Mouse (Mus musculus) thymus, postnatal 4 days (tissue): ENCODE measurements around the gene Cd164.

Experiments used
- DNase-seq: peaks from one replicate; pipeline ENCODE4 v3.0.0; 2021

Cd164 gene

DNA sequence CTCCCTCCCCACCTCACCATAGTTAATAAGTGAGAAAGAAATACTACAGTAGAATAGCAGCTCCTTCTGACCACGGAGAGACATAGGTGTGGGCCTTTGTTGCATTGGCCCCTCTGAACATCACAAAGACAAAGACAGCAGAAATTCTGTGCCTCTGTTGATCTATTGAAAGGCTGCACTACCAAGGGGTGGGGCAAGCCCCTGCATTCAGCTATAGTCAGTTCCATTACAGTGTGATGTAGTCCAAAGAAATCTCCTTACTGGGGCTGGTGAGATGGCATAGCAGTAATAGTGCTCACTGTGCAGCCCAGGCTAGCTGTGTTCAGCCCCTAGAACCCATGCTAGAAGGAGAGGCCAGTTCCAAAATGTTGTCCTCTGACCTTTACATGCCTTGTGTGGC is 14.2 kb upstream of the Cd164 start:
- DNase-seq = no peak

DNA sequence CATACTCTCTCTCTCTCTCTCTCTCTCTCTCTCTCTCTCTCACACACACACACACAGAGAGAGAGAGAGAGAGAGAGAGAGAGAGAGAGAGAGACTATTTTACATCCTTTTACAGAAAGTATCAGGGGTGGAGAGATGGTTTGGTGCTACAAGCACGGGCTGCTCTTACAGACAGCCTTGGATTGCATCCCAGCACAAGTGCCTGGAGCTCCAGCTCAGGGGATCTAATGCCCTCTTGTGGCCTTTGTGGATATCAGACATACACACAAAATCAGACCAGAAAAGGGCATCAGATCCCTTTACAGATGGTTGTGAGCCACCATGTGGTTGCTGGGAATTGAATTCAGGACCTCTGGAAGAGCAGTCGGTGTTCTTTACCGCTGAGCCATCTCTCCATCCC is 13.8 kb upstream of the Cd164 start:
- peak; percentile 54 for DNase-seq

- peak; percentile 61 for DNase-seq
Observed at GRCm38 (mm10) chr10:41509160-41509559, 10.1 kb upstream of the Cd164 start.

- no peak for DNase-seq
Observed at GRCm38 (mm10) chr10:41514301-41514700, 4.9 kb upstream of the Cd164 start.

GRCm38 (mm10) chr10:41514921-41515320 is 4.3 kb upstream of the Cd164 start:
- no peak for DNase-seq

DNA sequence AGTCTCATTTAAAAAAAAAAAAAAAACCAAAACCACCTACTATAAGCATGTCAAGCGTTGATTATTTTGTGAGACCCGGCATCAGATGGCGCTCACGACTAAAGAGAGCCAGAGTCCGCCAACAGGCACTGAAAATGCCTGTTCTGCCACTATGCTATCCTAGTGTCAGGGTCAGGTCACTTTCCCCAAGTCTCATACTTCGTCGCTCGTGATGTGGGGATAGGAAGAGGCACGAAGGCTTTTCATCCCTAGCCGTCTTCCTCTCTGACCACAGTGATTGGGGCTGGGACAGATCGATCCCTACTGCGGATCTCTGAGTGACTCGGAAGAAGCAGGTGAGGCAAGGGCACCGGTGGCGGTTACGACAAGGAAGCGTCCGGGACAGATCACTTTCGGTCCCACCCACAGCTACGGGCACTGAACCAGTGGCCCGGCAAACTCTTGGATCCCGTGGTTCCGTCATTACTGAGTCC is 670 bp upstream of the Cd164 start:
- DNase-seq = peak; percentile 87

DNA sequence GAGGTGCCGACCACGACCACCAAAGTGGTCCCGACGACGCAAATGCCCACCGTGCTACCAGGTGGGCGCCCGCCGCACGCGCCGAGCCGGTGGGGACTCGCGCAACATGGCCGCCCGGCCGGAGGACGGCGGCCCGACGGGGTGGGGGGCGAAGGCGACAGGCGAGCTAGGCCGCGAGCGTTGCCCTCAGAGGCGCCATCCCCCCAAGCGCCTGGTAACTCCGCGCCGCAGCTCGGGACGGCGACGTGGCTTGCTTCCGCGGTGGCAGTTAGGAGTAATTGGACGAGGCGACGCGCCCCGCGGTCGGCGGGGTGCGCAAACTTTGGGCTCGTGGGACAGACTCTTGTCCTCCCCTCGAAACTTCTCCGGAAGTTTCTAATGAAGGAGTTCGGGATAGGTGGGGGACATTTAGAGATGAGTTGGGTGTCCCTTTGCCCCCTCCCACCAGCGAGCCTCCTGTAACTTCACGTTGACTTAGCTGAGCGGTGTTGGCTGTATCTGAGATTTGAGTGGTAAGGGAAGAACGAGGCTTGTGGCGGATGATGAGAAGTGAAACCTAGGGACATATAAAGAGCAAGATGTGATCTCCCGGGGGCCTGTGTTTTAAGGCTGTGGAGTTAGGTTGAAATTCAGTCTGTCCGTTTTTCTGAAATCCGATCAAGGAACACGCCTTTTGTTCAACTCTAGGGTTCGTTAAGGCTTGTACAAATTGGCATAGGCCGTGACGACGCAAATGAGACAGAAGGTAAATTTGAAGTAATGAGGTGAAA is 611 bp downstream of the Cd164 start:
- peak; percentile 78 for DNase-seq

- DNase-seq = no peak
Observed at GRCm38 (mm10) chr10:41520410-41520673, 1.1 kb downstream of the Cd164 start.

- DNase-seq = no peak
Observed at GRCm38 (mm10) chr10:41523386-41523785, 4.2 kb downstream of the Cd164 start.

- DNase-seq = no peak
Observed at GRCm38 (mm10) chr10:41525696-41526095, 6.5 kb downstream of the Cd164 start.

DNA sequence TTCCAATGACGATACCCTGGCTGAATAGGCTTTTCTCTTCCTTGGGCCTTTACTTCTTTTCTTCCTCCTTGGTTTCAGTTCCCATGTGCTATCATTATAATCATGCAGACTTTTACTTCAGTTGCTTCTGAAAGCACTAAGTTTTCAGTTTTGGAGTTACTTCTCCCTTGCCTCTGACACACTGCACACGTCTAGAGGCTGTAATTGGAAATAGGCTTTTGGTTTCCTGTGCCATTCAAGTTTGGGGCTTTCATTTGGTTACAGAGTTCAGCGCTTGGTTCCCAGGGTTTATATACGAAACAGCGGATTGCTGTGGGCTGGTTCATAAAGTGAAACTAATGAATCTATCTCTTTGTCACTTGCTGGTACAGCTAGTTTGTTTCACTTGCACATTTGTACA is 10.8 kb downstream of the Cd164 start:
- DNase-seq = no peak

DNA sequence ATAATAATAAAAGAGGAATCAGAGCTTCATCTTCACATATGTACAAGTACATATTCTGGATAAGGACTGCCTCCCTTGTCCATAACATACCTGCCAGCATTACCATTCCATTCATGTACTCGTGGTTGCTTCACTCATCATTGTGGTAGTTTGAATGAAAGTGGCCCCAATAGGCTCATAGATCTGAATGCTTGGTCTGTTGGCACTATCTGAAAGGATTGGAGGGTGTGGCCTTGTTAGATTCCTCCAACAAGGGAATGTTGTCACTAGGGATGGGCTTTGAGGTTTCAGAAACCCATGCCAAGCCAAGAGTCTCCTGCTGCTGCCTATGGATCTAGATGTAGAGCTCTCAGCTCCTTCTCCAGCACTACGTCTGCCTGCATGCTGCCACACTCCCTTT is 16.8 kb downstream of the Cd164 start:
- no peak for DNase-seq

DNA sequence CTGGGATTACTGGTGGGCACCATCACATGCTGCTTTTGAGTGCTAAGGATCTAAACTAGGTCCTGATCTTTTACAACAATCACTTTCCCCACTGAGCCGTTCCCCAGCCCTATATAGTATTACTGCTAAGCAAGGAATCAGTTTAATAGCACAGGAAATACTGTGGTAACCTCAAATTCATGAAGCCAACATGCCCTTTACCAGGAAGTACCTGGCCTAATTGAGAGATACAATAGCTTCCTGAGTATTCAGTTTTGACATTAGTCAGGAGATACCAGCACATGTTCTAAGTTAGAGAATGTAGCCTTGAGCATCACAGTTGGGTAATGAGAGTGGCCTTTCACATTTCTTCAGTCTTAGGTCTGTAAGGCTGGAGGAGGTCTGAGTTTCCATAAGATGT is 17.5 kb downstream of the Cd164 start:
- no peak for DNase-seq

DNA sequence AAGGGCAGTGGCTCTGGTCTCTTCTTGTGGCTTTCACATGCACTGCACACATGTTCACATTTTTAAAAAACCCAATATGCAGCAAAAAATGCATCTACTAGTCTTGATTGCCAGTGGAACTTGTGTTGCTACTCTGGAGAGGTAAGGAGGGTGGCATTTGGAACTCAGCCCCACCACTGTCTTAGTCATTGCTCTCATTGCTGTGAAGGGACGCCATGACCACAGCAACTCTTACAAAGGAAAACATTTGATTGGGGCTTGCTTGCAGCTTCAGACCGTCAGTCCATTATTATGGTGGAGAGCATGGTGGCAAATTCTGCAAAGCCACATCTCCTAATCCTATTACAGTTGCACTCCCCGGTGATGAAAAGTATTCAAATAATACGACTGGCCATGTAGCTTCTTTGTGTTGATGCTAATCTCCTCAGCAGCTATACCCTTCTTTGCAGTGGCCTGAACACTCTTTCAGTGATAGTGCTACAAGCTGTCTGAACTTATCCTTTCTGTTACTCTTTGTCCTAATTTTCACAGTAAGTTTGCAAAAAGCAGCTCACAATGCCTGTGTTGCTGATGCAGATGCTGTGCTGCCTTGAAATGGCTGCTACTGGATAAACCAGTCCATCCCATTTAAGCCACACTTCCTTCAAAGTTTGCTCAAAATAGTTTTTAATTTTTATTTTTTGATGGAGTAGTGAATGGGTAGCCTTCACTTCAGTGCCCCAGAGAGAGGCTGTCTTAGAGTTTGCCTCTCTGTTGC is 18.2 kb downstream of the Cd164 start:
- DNase-seq = no peak

DNA sequence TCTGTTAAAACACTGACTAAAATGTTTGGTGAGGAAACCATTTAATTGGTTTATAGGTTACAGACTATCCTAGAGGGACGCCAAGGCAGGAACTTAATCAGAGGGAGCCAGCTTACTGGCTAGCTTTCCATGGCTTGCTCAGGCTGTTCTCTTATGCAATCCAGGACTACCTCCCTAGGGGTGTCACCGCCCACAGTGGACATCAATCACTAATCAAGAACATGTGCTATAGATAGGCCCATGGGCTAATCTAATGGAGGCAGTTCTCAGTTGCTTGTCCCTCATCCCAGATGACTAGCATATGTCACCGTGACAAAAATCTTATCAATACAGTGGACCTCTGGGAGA is 18.7 kb downstream of the Cd164 start:
- DNase-seq = no peak

GRCm38 (mm10) chr10:41538986-41539385 is 19.8 kb downstream of the Cd164 start:
- no peak for DNase-seq

- no peak for DNase-seq
Observed at GRCm38 (mm10) chr10:41542057-41542456, 22.8 kb downstream of the Cd164 start.

DNA sequence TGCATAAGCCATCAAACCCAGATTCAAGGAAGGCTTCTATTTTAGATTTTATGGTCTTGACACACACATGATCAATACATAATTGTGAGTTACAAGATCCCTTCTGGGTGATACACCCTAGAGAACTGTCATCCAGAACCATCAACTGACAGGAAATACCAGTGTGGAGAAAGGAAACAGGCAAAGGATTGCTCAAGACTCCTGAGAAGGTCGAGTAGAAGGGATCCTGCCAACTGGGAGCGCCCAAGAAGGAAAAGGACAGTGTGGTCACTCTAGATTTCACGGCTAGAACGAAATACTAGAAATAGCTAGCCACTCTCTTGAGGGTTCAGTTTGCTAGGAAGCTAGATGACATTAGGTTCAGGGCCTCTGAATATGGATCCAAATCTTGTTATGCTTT is 24.2 kb downstream of the Cd164 start:
- no peak for DNase-seq

DNA sequence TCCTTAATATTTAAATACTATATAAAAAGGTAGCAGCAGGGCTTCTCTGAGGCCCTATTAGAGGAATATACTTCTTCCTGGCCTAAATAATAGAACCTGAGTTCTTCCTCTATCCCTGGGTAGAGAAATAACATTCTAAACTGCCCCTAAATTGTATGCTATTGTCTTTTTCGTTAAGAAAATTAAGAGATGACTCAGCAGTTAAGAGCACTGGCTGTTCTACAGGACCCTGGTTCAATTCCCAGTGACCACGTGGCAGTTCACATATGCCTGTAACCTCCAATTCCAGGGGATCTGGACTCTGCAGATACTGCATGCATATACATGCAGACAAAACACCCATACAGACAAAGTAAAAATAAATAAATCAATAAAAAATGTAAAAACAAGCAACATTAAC is 24.6 kb downstream of the Cd164 start:
- DNase-seq = no peak

GRCm38 (mm10) chr10:41544481-41545190 is 25.4 kb downstream of the Cd164 start:
- no peak for DNase-seq

DNA sequence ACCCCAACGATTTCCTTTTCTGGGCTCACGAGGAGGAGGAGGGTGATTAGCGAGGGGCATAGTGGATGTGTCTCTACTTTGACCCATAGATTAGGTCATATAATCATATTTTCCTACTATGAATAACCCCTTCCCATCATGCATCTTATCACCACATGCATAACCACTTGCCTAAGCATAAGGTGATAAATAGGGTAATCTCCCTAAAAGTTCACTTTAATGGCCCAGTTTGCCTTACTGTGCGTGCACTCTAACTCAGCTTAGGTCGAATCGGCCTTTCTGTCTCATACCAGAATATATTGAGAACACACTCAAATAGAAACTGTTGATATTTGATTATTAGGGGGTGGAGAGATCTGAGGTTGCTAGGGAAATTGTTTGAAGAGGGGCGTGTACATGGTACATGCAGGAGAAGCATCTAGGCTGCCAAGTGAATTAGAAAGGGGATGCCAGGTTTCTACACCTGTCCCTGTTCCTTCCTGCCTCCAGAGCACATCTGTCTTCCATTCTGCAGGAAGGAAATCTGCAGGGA is 26.1 kb downstream of the Cd164 start:
- no peak for DNase-seq

GRCm38 (mm10) chr10:41546396-41547165 is 27.4 kb downstream of the Cd164 start:
- no peak for DNase-seq

DNA sequence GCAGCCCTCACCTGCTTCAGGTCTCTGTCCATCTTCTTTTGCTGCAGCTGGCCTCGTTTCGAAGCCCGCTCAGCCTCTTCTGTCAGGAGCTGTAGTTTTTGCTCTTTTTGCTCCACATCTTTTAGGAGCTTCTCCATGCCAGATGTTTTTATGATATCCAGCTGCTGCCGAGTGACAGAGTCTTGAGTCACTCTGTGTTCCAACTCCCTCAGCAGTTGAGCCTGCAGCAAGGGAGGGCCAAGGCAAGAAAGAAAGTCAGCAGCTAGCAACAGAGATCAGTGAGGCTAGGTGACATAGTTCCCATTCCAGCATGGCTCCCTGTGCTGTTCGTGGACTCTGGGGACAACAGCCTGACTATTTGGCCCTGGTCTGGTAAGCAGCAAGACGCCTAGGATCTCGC is 31.5 kb downstream of the Cd164 start:
- DNase-seq = no peak
